Mouse (Mus musculus) lung, embryonic 14.5 days (tissue): ENCODE measurements around the gene Jag1. TPM values are rescaled to one million over a fixed set of nuclear protein-coding genes. Genes with fewer than 3 reads are reported as not detected.

Experiments
- ATAC-seq: fragments of 200-750 bp; cut with Nextera tagmentation; 2 replicates; pipeline ENCODE4 v1.8.0; 2017; ENCODE audit warnings: mild to moderate bottlenecking, moderate TSS enrichment, moderate library complexity; ENCODE audit not compliant: insufficient read depth
- DNase-seq: peaks from one replicate; pipeline ENCODE4 v3.0.0-alpha.2; 2015
- H3K27ac ChIP-seq: fragments of 300-500 bp; sonication (generic); 2 replicates; pipeline ENCODE4 v1.5.1; 2014; ENCODE audit warnings: low read depth, mild to moderate bottlenecking, moderate library complexity
- H3K27me3 ChIP-seq: fragments of 300-500 bp; sonication (generic); 2 replicates; pipeline ENCODE4 v1.6.1; 2014; ENCODE audit warnings: low read length, control low read depth; ENCODE audit not compliant: insufficient read depth
- H3K36me3 ChIP-seq: fragments of 300-500 bp; sonication (generic); 2 replicates; pipeline ENCODE4 v1.6.1; 2014; ENCODE audit warnings: control low read depth; ENCODE audit not compliant: insufficient read depth
- H3K4me1 ChIP-seq: fragments of 300-500 bp; sonication (generic); 2 replicates; pipeline ENCODE4 v1.6.1; 2014; ENCODE audit warnings: antibody characterized with exemption, control low read depth; ENCODE audit not compliant: insufficient read depth
- H3K4me2 ChIP-seq: fragments of 300-500 bp; sonication (generic); 2 replicates; pipeline ENCODE4 v1.6.1; 2014; ENCODE audit warnings: mild to moderate bottlenecking
- H3K4me3 ChIP-seq: fragments of 300-500 bp; sonication (generic); 2 replicates; pipeline ENCODE4 v1.5.1; 2014; ENCODE audit warnings: low read depth, low read length
- H3K9ac ChIP-seq: fragments of 300-500 bp; sonication (generic); 2 replicates; pipeline ENCODE4 v1.6.1; 2014
- H3K9me3 ChIP-seq: fragments of 300-500 bp; sonication (generic); 2 replicates; pipeline ENCODE4 v1.6.1; 2016; ENCODE audit warnings: low read depth, low read length, control low read depth
- CTCF ChIP-seq: IDR thresholded peaks from 2 replicates; pipeline ENCODE4 v1.5.1; 2016; ENCODE audit warnings: antibody characterized with exemption, low read depth
- WGBS: fragments of 180-500 bp; shearing (Covaris S2); extraction: QIAGEN DNeasy Blood & Tissue Kit; methylation state at CpG from one replicate; pipeline ENCODE4 v1.1.7; 2014; 5-methylcytosine and 5-hydroxymethylcytosine counted together
- polyA plus RNA-seq: library from polyadenylated mRNA; unstranded; fragments of >200 nt; fragmentation: Nextera tagmentation; extraction: Ambion mirVana; gene quantifications from 2 replicates; pipeline ENCODE4 v1.2.1, GENCODE M21; 2014

Jag1 gene
- polyA plus RNA-seq, 1 experiment from 2014 or later, result 15.3 TPM

- H3K4me3 ChIP-seq, result peak overlapping the region; percentile 72
- peak overlapping the region; percentile 89 for H3K4me2 ChIP-seq
- H3K27me3 ChIP-seq, result no peaks in the 10 kb centered on the region
- H3K36me3 ChIP-seq, result no peaks in the 10 kb centered on the region
- DNase-seq (peak; percentile 58), ATAC-seq (no peak)
- peak overlapping the region; percentile 99 for H3K27ac ChIP-seq
- peak overlapping the region; percentile 80 for H3K9ac ChIP-seq
- no peaks in the 10 kb centered on the region for H3K9me3 ChIP-seq
- peaks cover 15% of the 10 kb centered on the region; the same call in 1 of the 2 replicates for H3K4me1 ChIP-seq
- no peak for TF ChIP-seq CTCF
- WGBS, result 7% methylated on average over 12 of the region's 12 CpGs
These were observed 3.0 kb downstream of the Jag1 start for GRCm38 (mm10) chr2:137113288-137114061.

DNA sequence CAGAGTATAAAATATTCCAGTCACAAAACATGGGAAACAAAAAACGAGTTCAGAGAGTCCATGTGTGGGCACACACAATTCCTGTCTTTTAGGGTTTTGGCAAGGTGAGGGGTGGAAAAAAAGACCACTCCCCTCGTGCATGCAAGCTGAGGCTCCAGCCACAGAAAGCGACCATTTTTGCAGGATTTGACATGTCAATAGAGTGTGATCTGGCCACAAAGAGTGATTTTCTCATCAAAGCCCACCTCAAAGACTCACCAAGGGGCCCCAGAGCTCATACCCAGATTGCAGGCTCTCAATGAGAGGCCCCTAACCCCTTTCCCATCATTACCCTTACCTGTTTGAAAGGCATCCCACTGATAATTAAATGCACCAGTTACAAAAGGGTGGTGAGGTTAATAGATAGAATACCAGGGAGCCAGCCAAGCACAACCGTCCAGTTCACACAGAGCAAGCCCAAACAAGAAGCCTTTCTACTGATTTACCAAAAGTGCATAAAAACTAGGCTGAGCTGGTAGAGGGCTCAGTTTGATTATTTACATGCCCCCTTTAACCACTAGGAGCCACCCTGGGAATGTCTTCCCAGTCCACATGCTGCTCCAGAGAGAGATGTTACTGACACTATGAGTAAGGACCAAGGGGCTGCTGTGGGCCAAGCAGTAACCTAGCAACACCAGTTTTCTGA is 6.1 kb downstream of the Jag1 start:
- DNase-seq, result no peak

DNA sequence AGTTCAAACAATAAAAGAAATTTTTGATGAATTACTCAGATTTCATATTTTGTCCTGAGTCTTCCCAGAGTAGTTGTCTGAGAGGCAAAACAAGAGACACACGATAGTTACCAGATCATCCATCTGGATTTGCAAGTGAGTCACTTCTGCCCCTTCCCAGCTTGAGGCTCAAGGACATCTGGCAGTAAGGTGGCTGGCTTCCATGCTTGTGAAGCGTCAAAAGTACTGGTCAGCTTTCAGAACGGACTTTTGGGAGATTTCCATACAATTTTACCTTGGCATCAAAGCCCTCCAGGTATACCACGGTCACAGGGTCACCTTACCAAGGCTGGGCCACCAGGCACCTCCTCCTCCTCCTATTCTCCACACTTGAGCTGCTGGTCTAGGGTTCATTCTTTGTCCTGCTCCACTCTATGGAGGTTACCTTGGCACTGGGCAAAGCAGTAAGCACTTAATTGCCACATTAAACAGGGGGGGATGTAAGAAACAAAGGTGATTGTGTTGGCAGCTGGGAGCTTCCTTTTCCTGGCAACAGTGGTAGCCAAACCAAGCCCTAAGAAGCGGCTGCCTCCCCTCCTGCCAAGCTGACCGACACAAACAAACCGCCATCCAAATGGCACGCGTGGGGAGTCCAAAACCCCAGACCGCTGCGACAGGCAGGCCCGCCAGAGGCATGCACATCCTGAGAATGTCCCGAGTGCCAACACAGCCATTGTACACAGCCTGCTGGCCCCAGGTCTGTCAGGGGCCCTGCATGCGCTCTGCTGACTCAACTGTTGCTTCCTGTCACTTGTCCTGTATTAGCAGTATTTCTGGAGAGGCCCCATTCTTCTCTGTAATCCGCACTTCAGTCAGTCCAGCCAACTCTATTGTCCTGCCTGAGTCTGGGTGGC is 6.9 kb downstream of the Jag1 start:
- peaks cover 22% of the 10 kb centered on the region; the same call in 1 of the 2 replicates for H3K4me1 ChIP-seq
- no peaks in the 10 kb centered on the region for H3K9me3 ChIP-seq
- no peak overlapping the region; the same call in 1 of the 2 replicates for H3K27ac ChIP-seq
- 68% methylated on average over 15 of the region's 15 CpGs for WGBS
- no peak overlapping the region for H3K9ac ChIP-seq
- peaks cover 10% of the 10 kb centered on the region; the same call in 1 of the 2 replicates for H3K36me3 ChIP-seq
- H3K27me3 ChIP-seq, result no peaks in the 10 kb centered on the region
- no peak overlapping the region for H3K4me3 ChIP-seq
- peak overlapping the region; percentile 16; the same call in 1 of the 2 replicates for H3K4me2 ChIP-seq
- ATAC-seq (no peak), DNase-seq (peak; percentile 34)
- TF ChIP-seq CTCF, result no peak

More for the DNA sequence above, 6.1 kb downstream of the Jag1 start:
- no peak for ATAC-seq
- Histone ChIP-seq H3K27me3 (no peaks in the 10 kb centered on the region), H3K4me1 (peaks cover 22% of the 10 kb centered on the region; the same call in 1 of the 2 replicates), H3K4me2 (peak overlapping the region; percentile 16; the same call in 1 of the 2 replicates), H3K9ac (no peak overlapping the region), H3K4me3 (no peak overlapping the region), H3K9me3 (no peaks in the 10 kb centered on the region), H3K27ac (no peak overlapping the region; the same call in 1 of the 2 replicates), H3K36me3 (peaks cover 3% of the 10 kb centered on the region; the same call in 1 of the 2 replicates)
- peak; percentile 34; the same call in 1 of the 2 replicates for TF ChIP-seq CTCF
- 57% methylated on average over 4 of the region's 4 CpGs for WGBS

DNA sequence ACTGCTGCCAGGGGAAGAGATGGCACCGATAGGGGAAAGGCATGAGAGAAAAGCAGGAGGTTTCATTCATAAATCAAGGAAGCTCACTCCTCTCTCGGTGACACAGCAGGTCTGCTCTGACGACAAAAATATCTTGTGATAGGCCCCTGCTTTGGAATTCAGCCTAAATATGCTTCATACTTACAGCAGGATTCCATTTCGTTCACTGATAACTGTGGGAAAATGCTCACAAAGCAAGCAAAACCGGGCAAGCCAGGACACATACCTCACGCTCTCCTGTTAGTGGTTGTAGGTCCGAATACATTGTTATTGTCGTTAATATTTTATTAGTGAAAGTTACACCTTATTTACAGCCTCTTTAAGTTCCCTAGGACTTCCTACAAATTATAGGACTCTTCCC is 8.5 kb downstream of the Jag1 start:
- no peak overlapping the region for H3K4me3 ChIP-seq
- no peak overlapping the region for H3K27ac ChIP-seq
- H3K36me3 ChIP-seq, result peaks cover 22% of the 10 kb centered on the region; the same call in 1 of the 2 replicates
- H3K27me3 ChIP-seq, result no peaks in the 10 kb centered on the region
- 0 out of 2 replicates have a peak overlapping the region, but pooled peaks have one; percentile 10 for H3K9ac ChIP-seq
- no peaks in the 10 kb centered on the region for H3K9me3 ChIP-seq
- 41% methylated on average over 8 of the region's 8 CpGs for WGBS
- DNase-seq (peak; percentile 46), ATAC-seq (no peak)
- H3K4me2 ChIP-seq, result no peak overlapping the region
- peaks cover 19% of the 10 kb centered on the region; the same call in 1 of the 2 replicates for H3K4me1 ChIP-seq
- no peak for TF ChIP-seq CTCF

DNA sequence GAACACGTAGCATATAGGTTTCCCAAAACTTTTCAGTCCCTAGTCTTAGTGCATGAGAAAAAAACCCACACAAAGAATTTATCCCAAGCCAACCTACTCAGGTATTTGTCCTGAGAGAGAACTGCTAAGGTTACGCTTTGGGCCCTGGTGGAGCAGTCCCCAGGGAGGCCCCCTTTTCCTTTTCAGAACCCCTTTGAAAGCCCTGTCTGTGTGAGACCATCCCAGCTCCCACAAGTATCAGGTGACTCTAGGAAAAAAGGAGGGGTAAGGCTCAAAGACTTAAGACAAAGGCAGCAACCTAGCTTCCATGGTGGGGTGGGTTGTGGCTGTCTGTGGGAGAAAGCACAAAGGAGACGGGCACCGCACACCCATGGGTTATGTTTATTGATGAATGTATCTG is 9.2 kb downstream of the Jag1 start:
- Histone ChIP-seq H3K36me3 (peaks cover 22% of the 10 kb centered on the region; the same call in 1 of the 2 replicates), H3K4me2 (no peak overlapping the region), H3K4me1 (peaks cover 17% of the 10 kb centered on the region; the same call in 1 of the 2 replicates), H3K4me3 (no peak overlapping the region), H3K9me3 (no peaks in the 10 kb centered on the region), H3K27ac (no peak overlapping the region), H3K9ac (no peak overlapping the region), H3K27me3 (no peaks in the 10 kb centered on the region)
- TF ChIP-seq CTCF, result no peak
- ATAC-seq (no peak), DNase-seq (no peak)
- 78% methylated on average over 4 of the region's 4 CpGs for WGBS

GRCm38 (mm10) chr2:137101074-137101473 is 15.4 kb downstream of the Jag1 start:
- no peak overlapping the region for H3K4me2 ChIP-seq
- no peak overlapping the region for H3K27ac ChIP-seq
- H3K4me1 ChIP-seq, result no peaks in the 10 kb centered on the region
- 40% methylated on average over 5 of the region's 5 CpGs for WGBS
- peaks cover 47% of the 10 kb centered on the region; the same call in 1 of the 2 replicates for H3K36me3 ChIP-seq
- no peak for TF ChIP-seq CTCF
- ATAC-seq (peak; percentile 79; the same call in 1 of the 2 replicates), DNase-seq (peak; percentile 67)
- H3K27me3 ChIP-seq, result no peaks in the 10 kb centered on the region
- H3K4me3 ChIP-seq, result no peak overlapping the region
- H3K9ac ChIP-seq, result no peak overlapping the region
- H3K9me3 ChIP-seq, result no peaks in the 10 kb centered on the region
